ENCODE assay signal across 11 mouse cellular contexts in genomic region chr5:77581702-77582101, GRCm38 (mm10).
A peak's percentile ranks its signal among the peaks of the same experiment; 100 is the strongest.
DNase-seq lines count a peak whose midpoint lies in the region; ATAC-seq and TF ChIP-seq lines count a peak whose summit lies in the region.
"Had no signal": no experiment of that assay in that cellular context is flagged by ENCODE, and none has a peak within 500 bp of the region (broad histone marks: within the 10 kb centered on the region; RNA-seq: fewer than 3 reads in every experiment).

No protein-coding gene starts in this region.

- H3K36me3 ChIP-seq in heart, postnatal 0 days (replicated peaks; ENCODE audit: control insufficient read depth, insufficient read depth, low read length): no peaks in the 10 kb centered on the region
- H3K36me3 ChIP-seq in midbrain, embryonic 15.5 days (replicated peaks): no peaks in the 10 kb centered on the region
- no peaks in the 10 kb centered on the region for H3K36me3 ChIP-seq in midbrain, embryonic 11.5 days (ENCODE audit: control insufficient read depth, insufficient read depth, low read length)
- H3K36me3 ChIP-seq in hindbrain, embryonic 14.5 days (replicated peaks; ENCODE audit: control insufficient read depth, insufficient read depth): no peaks in the 10 kb centered on the region
- no peaks in the 10 kb centered on the region for H3K36me3 ChIP-seq in neural tube, embryonic 14.5 days (ENCODE audit: control insufficient read depth, insufficient read depth, low read length)
- H3K36me3 ChIP-seq: liver, embryonic 13.5 days had no signal

- 65% methylated on average over 6 of the region's 6 CpGs for WGBS in heart, postnatal 0 days
- WGBS in midbrain, embryonic 15.5 days: 54% methylated on average over 6 of the region's 6 CpGs
- 77% methylated on average over 6 of the region's 6 CpGs for WGBS in midbrain, embryonic 11.5 days
- WGBS in hindbrain, embryonic 14.5 days: 48% methylated on average over 6 of the region's 6 CpGs
- 11% methylated on average over 6 of the region's 6 CpGs for WGBS in neural tube, embryonic 14.5 days

- H3K4me2 ChIP-seq in heart, postnatal 0 days (ENCODE audit: low read depth, low read length): peak overlapping the region; percentile 28; the same call in 1 of the 2 replicates
- peak overlapping the region; percentile 16; the same call in 1 of the 2 replicates for H3K4me2 ChIP-seq in midbrain, embryonic 15.5 days
- no peak overlapping the region for H3K4me2 ChIP-seq in midbrain, embryonic 11.5 days
- 0 out of 2 replicates have a peak overlapping the region, but pooled peaks have one; percentile 5 for H3K4me2 ChIP-seq in hindbrain, embryonic 14.5 days (replicated peaks)
- peak overlapping the region; percentile 8; the same call in 1 of the 2 replicates for H3K4me2 ChIP-seq in neural tube, embryonic 14.5 days (ENCODE audit: low read depth, low read length)
- H3K4me2 ChIP-seq: liver, embryonic 13.5 days had no signal

- no peak overlapping the region for H3K4me3 ChIP-seq in heart, postnatal 0 days (ENCODE audit: low read depth, low read length)
- H3K4me3 ChIP-seq in midbrain, embryonic 15.5 days: no peak overlapping the region
- no peak overlapping the region for H3K4me3 ChIP-seq in midbrain, embryonic 11.5 days (ENCODE audit: low read depth, low read length)
- no peak overlapping the region for H3K4me3 ChIP-seq in hindbrain, embryonic 14.5 days (replicated peaks; ENCODE audit: low read length)
- no peak overlapping the region for H3K4me3 ChIP-seq in neural tube, embryonic 14.5 days (ENCODE audit: low read depth, low read length)
- H3K4me3 ChIP-seq: left cerebral cortex, adult 2 months; liver, embryonic 13.5 days had no signal

- H3K4me1 ChIP-seq in heart, postnatal 0 days (ENCODE audit: control insufficient read depth, insufficient read depth): peaks cover 10% of the 10 kb centered on the region; the same call in 1 of the 2 replicates
- H3K4me1 ChIP-seq in midbrain, embryonic 15.5 days: peaks cover 22% of the 10 kb centered on the region
- peaks cover 8% of the 10 kb centered on the region; the same call in 1 of the 2 replicates for H3K4me1 ChIP-seq in midbrain, embryonic 11.5 days (ENCODE audit: control insufficient read depth, insufficient read depth, low read length)
- peaks cover 19% of the 10 kb centered on the region for H3K4me1 ChIP-seq in hindbrain, embryonic 14.5 days (replicated peaks; ENCODE audit: control insufficient read depth, insufficient read depth, low read length)
- H3K4me1 ChIP-seq in neural tube, embryonic 14.5 days (ENCODE audit: control insufficient read depth, insufficient read depth, low read length): peaks cover 18% of the 10 kb centered on the region
- H3K4me1 ChIP-seq: liver, embryonic 13.5 days had no signal

- no peak for DNase-seq in heart, postnatal 0 days (ENCODE audit: low spot score)
- no peak for DNase-seq in heart, adult 18-20 months
- no peak for DNase-seq in midbrain, embryonic 11.5 days (ENCODE audit: low spot score, missing footprints)
- no peak for DNase-seq in hindbrain, embryonic 14.5 days (ENCODE audit: low spot score)
- DNase-seq in layer of hippocampus, postnatal 10 days (ENCODE audit: low spot score in 2 of 2): no peak
- DNase-seq in urinary bladder, postnatal 10 days (ENCODE audit: low spot score): no peak
- DNase-seq: gastrocnemius, postnatal 25 days; liver, embryonic 13.5 days had no signal

- no peak for TF ChIP-seq CTCF in heart, postnatal 0 days (IDR thresholded peaks at IDR 0.05; ENCODE audit: low read depth)

- no peaks in the 10 kb centered on the region for H3K9me3 ChIP-seq in heart, postnatal 0 days (replicated peaks; ENCODE audit: control insufficient read depth, low read length)
- H3K9me3 ChIP-seq in midbrain, embryonic 15.5 days: no peaks in the 10 kb centered on the region
- no peaks in the 10 kb centered on the region for H3K9me3 ChIP-seq in midbrain, embryonic 11.5 days (ENCODE audit: control insufficient read depth, low read length)
- H3K9me3 ChIP-seq in hindbrain, embryonic 14.5 days (ENCODE audit: control insufficient read depth, low read length): no peaks in the 10 kb centered on the region
- no peaks in the 10 kb centered on the region for H3K9me3 ChIP-seq in neural tube, embryonic 14.5 days (ENCODE audit: control insufficient read depth, low read length)

- TF ChIP-seq EP300 in heart, postnatal 0 days (IDR thresholded peaks at IDR 0.05; ENCODE audit: low read depth): no peak

- no peaks in the 10 kb centered on the region for H3K27me3 ChIP-seq in heart, postnatal 0 days (ENCODE audit: control insufficient read depth, insufficient read depth, low read length)
- no peaks in the 10 kb centered on the region for H3K27me3 ChIP-seq in midbrain, embryonic 15.5 days (replicated peaks)
- H3K27me3 ChIP-seq in midbrain, embryonic 11.5 days (ENCODE audit: control insufficient read depth, insufficient read depth, low read length): no peaks in the 10 kb centered on the region
- H3K27me3 ChIP-seq in hindbrain, embryonic 14.5 days (ENCODE audit: control insufficient read depth, insufficient read depth, low read length): no peaks in the 10 kb centered on the region
- H3K27me3 ChIP-seq in neural tube, embryonic 14.5 days (ENCODE audit: control insufficient read depth, insufficient read depth, low read length): no peaks in the 10 kb centered on the region
- H3K27me3 ChIP-seq: liver, embryonic 13.5 days had no signal

- H3K27ac ChIP-seq in heart, postnatal 0 days (ENCODE audit: low read depth): no peak overlapping the region
- H3K27ac ChIP-seq in midbrain, embryonic 15.5 days: peak overlapping the region; percentile 65
- no peak overlapping the region for H3K27ac ChIP-seq in midbrain, embryonic 11.5 days (ENCODE audit: low read depth, low read length)
- H3K27ac ChIP-seq in hindbrain, embryonic 14.5 days: peak overlapping the region; percentile 55
- no peak overlapping the region for H3K27ac ChIP-seq in neural tube, embryonic 14.5 days (ENCODE audit: low read depth, low read length)
- H3K27ac ChIP-seq: left cerebral cortex, adult 2 months; liver, embryonic 13.5 days had no signal

- H3K9ac ChIP-seq in heart, postnatal 0 days (replicated peaks; ENCODE audit: low read depth, low read length): no peak overlapping the region
- H3K9ac ChIP-seq in midbrain, embryonic 15.5 days: no peak overlapping the region
- no peak overlapping the region for H3K9ac ChIP-seq in midbrain, embryonic 11.5 days (ENCODE audit: low read length)
- H3K9ac ChIP-seq in hindbrain, embryonic 14.5 days: no peak overlapping the region
- H3K9ac ChIP-seq in neural tube, embryonic 14.5 days (replicated peaks; ENCODE audit: low read depth, low read length): no peak overlapping the region
- H3K9ac ChIP-seq: liver, embryonic 13.5 days had no signal

- no peak for ATAC-seq in heart, postnatal 0 days (ENCODE audit: insufficient read depth, low read depth)
- no peak for ATAC-seq in midbrain, embryonic 15.5 days (replicated peaks)
- ATAC-seq in midbrain, embryonic 11.5 days (ENCODE audit: low FRiP score): no peak
- no peak for ATAC-seq in hindbrain, embryonic 14.5 days (ENCODE audit: low FRiP score)
- no peak for ATAC-seq in neural tube, embryonic 14.5 days (ENCODE audit: low read depth)

Comparison
In these comparisons a context has a peak if more than half of its experiments do, and no peak if none do; other contexts are left out.
1. H3K27ac ChIP-seq: peak in midbrain, embryonic 15.5 days (single experiment) and hindbrain, embryonic 14.5 days (single experiment); none in heart, postnatal 0 days (single experiment), midbrain, embryonic 11.5 days (single experiment) and neural tube, embryonic 14.5 days (single experiment).